Mouse (Mus musculus): Measurements from ENCODE around the gene Prr14.

DNA sequence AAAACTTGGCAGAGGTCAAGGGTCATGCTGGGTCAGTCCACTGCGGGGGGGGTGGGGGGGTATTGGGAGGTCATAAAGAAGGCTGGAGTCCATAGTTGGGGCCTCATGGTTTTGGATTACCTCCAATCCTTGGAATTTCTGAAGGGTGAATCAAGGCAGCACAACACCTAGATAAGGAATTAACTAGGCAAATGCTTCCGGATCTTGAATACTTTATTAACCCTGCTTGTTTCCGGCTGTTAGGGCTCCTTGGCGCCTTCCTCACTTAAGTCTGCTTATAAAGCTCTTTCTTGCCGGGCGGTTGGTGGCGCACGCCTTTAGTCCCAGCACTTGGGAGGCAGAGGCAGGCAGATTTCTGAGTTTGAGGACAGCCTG, 53.6 kb downstream of the Prr14 start:
- no peak for TF ChIP-seq CTCF (IDR thresholded peaks at IDR 0.05; ENCODE audit: extremely low read depth, insufficient read depth, insufficient read length, insufficient replicate concordance)
- TF ChIP-seq POLR2A (IDR thresholded peaks at IDR 0.05; ENCODE audit: low read depth, low read length) = no peak
